Mouse (Mus musculus) left cerebral cortex, adult 2 months (tissue): ENCODE measurements at regions not wholly inside any gene's neighbourhood (a gene's known extent, or its start where the extent isn't known, plus 50 kb on each side); places are given as distances from the start of the nearest gene placed in this dataset.

ENCODE experiments used
- DNase-seq, 2 experiments: peaks; one replicate each; pipeline ENCODE4 v3.0.0; 2021 to 2022; ENCODE audit warnings: low spot score in 2 of 2, mixed read lengths in 1 of 2; ENCODE audit errors: extremely low spot score in 1 of 2
- H3K27ac ChIP-seq: fragments of 200-600 bp; 2 replicates; pipeline ENCODE4 v1.8.1; 2022
- H3K4me3 ChIP-seq: fragments of 200-600 bp; 2 replicates; pipeline ENCODE4 v1.8.1; 2022
- CTCF ChIP-seq: fragments of 200-600 bp; IDR thresholded peaks from 2 replicates; pipeline ENCODE4 v1.8.1; 2022; ENCODE audit warnings: antibody characterized with exemption, mild to moderate bottlenecking, moderate library complexity
- intact Hi-C: fragments of 180-260 bp; cut with DNase I; formaldehyde crosslinking; loops from one replicate; pipeline ENCODE4 v1.15.1; 2025

DNA sequence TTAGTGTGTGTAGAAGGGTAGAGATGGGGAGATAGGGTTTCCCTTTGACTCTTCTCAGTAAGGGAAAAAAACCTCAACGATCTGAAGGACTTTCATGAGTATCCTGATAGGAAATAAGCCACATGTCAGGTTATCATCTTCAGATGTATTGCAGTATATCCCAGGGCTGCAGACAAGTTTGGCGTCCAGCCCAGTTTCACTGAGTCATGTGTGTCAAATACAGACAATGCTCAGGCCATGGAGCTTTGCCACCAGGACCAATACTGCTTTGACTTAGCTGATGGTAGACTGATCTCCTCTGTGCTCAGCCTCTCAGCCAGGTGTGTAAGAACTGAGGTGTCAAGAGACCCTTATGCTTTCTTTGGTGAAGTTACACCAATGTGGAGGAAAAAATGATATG is 62.9 kb downstream of the Cst10 start:
- intact Hi-C loops = no loop called here
- no peak overlapping the region for H3K4me3 ChIP-seq
- no peak overlapping the region for H3K27ac ChIP-seq
- no peak for DNase-seq
- no peak for TF ChIP-seq CTCF

DNA sequence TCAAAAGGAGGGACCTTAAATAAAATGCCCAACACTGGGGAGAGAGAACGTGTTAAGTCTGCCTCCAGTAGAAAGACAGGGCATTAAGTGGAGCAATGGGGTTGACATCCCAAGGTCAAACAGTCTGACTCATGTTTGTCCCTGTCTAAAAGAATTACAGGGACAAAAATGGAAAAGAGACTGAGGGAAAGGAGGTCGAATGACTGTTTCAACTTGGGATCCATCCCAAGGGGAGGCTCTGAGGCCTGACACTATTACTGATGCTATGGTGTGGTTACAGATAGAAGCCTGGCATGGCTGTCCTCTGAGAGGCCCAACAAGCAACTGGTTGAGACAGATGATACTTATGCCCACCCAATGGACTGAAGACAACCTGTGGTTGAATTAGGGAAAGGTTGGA is 67.6 kb downstream of the Cst10 start:
- no peak for DNase-seq
- Histone ChIP-seq H3K4me3 (no peak overlapping the region), H3K27ac (no peak overlapping the region)
- intact Hi-C loops = no loop called here
- no peak for TF ChIP-seq CTCF

DNA sequence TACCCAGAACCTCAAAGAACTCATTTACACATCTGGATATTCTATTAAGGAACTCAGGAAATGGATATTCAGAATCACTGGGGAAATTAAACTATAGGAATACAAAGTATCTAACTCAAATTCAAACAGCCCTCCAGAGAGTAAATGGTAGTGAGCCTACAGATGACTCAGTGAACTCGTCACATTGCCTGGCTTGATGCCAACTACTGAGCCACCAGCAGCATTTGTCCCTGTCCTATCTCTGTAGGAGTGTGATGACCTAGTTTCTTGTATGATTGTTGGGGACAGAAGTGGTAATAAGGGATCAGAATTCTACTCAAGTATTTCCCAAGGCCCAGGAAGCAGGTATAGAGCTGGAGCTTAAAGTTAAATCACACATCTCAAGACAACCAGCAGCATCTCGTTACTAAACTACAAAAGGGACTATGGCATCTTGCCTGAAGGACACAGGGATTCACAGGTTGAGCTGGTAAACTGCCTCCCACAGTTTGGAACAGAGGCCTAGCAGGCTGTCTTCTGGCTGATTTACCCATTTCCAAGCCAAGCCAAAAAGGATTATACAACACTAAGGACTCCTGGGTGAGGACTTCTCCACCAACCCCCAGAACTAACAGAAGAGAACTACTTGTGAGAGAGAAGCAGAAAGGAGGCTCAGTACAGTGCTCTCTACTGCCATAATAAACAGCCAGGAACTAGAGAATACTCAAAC is 88.6 kb downstream of the Cst10 start:
- intact Hi-C loops = loop anchor here (5.0 kb wide), 1 partner anchor 274 kb away; no protein-coding TSS in a partner anchor
- TF ChIP-seq CTCF = no peak
- Histone ChIP-seq H3K27ac (no peak overlapping the region), H3K4me3 (no peak overlapping the region)
- DNase-seq = peak; percentile 31 to 41

DNA sequence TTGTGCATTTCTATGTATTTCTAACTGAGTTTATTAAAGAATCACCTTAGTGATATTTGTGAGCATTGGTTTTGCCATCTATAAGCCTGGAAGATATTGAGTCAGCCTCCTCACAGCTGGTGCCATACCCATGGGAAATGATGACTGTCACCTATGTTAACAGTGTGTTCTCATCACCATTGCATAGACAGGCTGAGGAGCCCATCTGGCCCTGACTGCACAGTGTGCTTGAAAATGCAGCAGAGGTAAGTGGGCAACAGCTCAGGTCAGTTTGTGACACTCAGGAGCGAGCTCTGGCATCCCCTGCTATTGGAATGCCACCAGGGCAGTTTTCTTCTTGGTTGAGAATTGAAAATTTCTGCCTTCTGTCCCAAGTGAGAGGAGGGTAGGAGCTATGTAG is 108.0 kb downstream of the Cst10 start:
- no peak for DNase-seq
- intact Hi-C loops = no loop called here
- H3K4me3 ChIP-seq = no peak overlapping the region
- TF ChIP-seq CTCF = no peak
- H3K27ac ChIP-seq = no peak overlapping the region

DNA sequence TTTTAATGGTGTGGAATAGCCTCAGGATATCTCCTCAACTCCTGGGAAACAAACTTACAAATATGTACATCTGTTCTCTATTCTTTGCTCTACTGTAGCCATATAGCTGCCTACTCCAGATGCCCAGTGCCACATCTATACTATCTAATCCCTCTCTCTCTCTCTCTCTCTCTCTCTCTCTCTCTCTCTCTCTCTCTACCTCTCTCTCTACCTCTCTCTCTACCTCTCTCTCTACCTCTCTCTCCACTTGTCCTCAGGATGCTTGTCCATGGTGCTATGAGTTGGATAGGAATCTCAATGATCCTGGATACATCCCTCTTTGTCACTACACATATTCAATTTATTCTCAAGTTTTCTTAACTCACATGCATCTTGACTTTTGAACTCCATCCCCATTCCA is 119.6 kb downstream of the Cst10 start:
- Histone ChIP-seq H3K4me3 (no peak overlapping the region), H3K27ac (no peak overlapping the region)
- no peak for DNase-seq
- no peak for TF ChIP-seq CTCF
- intact Hi-C loops = loop anchor here (2.0 kb wide), 1 partner anchor 14 kb away; no protein-coding TSS in a partner anchor

DNA sequence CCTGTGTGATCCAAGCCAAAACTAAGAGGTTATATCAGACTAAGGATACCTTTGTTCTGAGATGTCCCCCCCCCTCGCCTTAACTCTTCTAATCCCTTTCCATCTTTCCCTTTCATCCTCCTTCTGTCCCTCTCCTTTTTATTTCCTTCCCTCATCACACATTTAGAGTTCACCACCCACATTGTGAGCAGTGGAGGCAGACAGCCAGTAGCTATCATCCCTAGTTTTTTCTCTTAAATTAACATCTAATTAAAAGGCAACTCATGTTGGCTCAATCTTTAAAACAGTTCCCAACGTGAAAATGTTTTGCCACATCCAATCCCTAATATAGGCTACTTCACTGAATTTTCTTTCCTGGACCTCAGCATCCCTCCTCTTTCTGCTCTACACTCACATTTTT is 138.0 kb downstream of the Cst10 start:
- DNase-seq = peak in 1 of 2 experiments; percentile 13

DNA sequence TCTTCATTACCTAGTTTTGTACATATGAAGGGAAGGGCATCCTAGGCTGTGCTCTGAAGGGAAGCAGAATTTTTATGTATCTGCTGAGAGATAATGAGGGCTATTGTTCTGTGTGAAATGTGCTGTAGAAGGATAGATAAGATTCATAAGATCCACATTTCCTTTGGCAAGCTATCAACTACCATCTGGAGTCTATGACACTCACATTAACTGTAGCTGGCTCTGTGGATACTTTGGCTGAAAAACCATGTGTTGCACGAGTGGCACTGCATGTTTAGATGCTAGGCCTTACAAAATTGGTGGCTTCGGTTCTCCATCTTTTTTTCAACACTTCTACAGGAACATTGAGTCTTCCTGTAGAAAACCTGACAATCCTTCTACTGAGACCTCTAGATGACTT is 140.9 kb downstream of the Cst10 start:
- DNase-seq = no peak
- no peak for TF ChIP-seq CTCF
- intact Hi-C loops = loop anchor here (1.0 to 10.0 kb wide), 2 partner anchors 223 to 479 kb away; no protein-coding TSS in a partner anchor
- H3K4me3 ChIP-seq = no peak overlapping the region
- H3K27ac ChIP-seq = no peak overlapping the region

More for the DNA sequence above, 138.0 kb downstream of the Cst10 start:
- no peak for TF ChIP-seq CTCF
- Histone ChIP-seq H3K27ac (no peak overlapping the region), H3K4me3 (no peak overlapping the region)
- intact Hi-C loops = loop anchor here (2.0 to 10.0 kb wide), 3 partner anchors 124 to 482 kb away; partner anchors contain the start of gene C530025M09Rik

DNA sequence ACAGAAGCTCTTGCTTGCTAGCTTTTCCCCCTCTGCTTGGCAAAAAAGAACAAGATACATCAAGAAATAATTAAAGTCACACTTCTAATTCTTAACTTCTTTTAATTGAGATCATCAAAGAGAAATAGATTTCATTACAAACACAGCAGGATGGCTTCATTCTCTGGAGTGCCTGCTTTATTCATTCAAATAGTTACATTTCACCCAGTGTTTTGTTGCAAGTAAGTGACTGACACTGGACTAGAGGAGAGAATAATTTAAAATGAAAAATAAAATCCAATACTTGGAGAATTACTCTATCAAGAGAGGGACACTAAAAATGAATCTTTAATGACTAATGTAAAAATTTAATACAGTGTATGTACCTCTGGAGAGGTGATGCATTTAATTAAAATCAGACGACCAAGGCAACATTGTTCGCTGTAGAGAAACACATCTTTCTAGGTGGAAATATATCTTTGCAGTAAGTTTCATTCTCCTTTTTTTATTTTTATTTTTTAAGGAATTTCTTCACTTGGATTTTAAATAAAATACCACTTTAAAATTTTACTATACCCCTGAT is 141.9 kb downstream of the Cst10 start:
- Histone ChIP-seq H3K27ac (no peak overlapping the region), H3K4me3 (no peak overlapping the region)
- no peak for DNase-seq
- intact Hi-C loops = loop anchor here (10.0 kb wide), 1 partner anchor 478 kb away; no protein-coding TSS in a partner anchor
- TF ChIP-seq CTCF = no peak

DNA sequence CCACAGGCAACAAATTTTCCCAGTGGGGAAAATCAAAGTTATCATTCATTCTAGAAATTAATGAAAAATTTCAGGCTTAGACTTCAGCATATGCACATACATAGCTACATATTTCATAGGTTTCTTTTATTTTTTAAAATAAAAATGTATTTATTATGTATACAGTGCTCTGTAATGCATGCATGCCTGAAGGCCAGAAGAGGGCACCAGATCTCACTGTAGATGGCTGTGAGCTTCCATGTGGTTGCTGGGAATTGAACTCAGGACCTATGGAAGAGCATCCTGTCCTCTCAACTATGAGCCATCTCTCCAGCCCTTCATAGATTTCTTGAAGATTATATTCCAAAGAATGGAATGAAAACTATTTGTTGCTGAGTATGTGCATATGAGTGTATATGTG is 150.4 kb downstream of the Cst10 start:
- DNase-seq = no peak
- Histone ChIP-seq H3K4me3 (no peak overlapping the region), H3K27ac (no peak overlapping the region)
- peak; percentile 36 for TF ChIP-seq CTCF
- intact Hi-C loops = no loop called here

DNA sequence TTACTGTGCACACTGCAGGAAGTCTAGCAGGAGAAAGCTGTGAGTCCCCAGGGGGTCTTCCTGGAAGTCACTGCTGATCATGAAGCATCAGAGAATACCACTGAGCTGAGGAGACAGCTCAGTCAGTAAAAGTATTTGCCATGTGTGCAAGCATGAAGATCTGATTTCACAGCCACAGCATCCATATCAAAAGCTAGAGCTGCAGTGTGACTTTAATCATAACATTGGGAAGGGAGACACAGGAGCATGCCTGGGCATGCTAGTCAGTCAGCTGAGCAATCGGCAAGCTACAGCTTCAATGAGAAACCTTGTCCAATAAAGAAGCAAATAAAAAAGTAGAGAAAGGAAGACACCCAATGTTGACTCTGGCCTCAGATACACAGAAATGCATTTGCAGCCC is 168.9 kb downstream of the Cst10 start:
- no peak for TF ChIP-seq CTCF
- Histone ChIP-seq H3K4me3 (no peak overlapping the region), H3K27ac (no peak overlapping the region)
- no peak for DNase-seq
- intact Hi-C loops = no loop called here

DNA sequence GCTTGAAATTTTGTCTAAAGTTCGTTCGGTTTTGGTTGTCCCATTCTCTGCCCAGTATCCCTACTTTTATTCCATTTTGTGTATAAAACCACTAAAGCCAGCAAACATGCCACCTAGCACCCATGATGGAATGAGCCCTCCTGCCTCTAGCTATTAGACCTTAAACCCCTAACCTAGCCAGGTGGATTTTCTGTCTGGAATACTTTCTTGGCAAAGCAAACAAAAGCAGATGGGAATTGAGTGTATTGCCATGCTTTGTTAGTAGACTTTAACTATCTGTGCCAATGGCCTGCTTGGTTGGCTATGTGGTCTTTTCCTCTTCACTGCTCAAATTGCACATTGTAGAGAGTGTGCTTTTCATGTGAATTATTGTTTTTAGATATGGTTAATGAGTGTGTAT is 197.7 kb downstream of the Cst10 start:
- no peak overlapping the region for H3K4me3 ChIP-seq
- no peak for TF ChIP-seq CTCF
- DNase-seq = no peak
- intact Hi-C loops = no loop called here
- H3K27ac ChIP-seq = no peak overlapping the region

DNA sequence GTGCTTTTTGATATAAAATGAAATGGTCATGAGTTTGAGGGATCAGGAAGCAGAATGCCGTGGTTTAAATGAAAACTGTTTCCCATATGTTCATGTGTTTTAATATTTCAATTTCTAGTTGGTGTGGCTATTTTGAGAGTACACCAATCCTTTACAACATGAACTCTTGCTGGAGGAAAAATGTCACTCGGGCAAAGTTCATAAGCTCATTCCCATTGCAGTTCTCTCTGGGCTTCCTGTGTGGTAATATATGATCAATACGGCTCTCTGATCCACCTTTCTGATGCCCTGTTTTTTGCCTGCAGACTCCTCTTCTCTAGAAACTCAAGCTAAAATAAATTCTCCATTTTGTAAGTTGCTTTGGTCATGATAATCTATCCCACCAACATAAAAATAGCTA is 208.5 kb downstream of the Cst10 start:
- DNase-seq = no peak
- Histone ChIP-seq H3K4me3 (no peak overlapping the region), H3K27ac (no peak overlapping the region)
- intact Hi-C loops = no loop called here
- TF ChIP-seq CTCF = no peak
